Mouse (Mus musculus): ENCODE results near the gene Slc9a9. TPM values are rescaled to one million over a fixed set of nuclear protein-coding genes. Genes with fewer than 3 reads are reported as not detected.

The Slc9a9 gene
- total RNA-seq, 4 experiments from 2014 or later = 1.7 to 3.0 (median 2.4) TPM

DNA sequence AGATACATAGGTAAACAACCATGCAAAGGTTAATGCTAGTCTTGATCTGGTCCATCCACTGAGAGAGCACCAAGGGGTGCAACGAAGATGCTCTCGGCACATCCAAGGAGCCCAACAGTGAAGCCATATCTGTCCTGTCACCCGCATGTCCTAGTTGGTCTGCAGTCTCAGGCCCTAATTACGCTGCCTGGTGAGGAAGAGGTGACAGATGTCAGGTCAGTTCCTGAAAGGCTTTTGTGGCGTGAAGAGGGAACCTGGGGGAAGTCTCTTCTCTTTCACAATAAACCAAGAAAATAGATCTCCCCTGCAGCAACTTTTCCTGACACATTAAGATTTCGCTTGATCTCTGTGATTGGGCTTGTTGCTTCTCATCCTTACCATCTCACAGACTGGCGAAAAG is 277.5 kb downstream of the Slc9a9 start:
- no peak for DNase-seq (ENCODE audit: low spot score)

DNA sequence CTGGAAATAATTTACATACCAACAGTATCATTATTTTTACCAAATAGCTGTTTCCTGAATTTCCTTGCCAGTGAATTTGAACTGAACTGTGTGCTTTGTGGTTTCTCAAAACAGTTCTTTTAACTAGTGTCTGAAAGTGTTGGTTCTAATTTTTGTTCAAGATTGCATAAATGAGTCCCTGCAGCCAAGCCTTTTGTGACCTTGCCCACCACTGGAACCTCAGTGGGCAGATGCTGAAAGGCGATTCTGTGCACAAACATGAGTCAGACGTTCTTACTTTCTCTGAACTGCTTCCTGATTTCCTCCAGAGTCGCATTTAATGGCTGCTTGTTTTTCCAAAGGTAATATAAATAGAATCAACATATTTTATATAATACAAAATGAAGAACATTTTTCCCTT is 281.0 kb downstream of the Slc9a9 start:
- DNase-seq (ENCODE audit: low spot score) = no peak

- DNase-seq (ENCODE audit: low spot score) = no peak
Measured at GRCm38 (mm10) chr9:94955645-94956044, 285.9 kb downstream of the Slc9a9 start.

GRCm38 (mm10) chr9:94958382-94958781 is 288.7 kb downstream of the Slc9a9 start:
- no peak for DNase-seq (ENCODE audit: low spot score)

DNA sequence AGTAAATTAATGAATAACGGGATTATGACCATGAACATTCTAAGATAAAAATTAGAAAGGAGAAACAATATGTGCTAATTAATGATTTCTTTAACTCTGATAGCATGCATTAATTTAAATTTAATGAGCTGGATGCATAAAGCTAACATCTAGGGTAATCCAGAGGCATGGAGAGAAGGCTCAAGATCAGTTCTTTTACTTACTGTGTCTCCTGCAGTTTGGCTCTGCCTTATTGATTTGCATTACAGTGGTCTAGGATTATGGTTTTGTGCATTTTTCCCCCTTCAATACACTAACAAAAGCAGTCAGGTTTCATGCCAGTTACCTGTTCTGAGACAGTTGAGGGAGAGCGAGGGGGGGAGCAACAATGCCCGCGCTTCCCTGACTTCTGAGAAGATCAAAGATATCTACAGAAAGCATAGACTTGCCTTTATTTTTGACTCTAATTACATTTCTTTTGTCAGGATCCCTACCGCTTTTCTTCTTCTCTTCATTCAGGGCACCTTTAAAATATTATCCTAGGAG is 298.9 kb downstream of the Slc9a9 start:
- DNase-seq (ENCODE audit: low spot score) = no peak

GRCm38 (mm10) chr9:94969131-94969530 is 299.4 kb downstream of the Slc9a9 start:
- no peak for DNase-seq (ENCODE audit: low spot score)

GRCm38 (mm10) chr9:94972021-94972420 is 302.3 kb downstream of the Slc9a9 start:
- DNase-seq (ENCODE audit: low spot score) = no peak

DNA sequence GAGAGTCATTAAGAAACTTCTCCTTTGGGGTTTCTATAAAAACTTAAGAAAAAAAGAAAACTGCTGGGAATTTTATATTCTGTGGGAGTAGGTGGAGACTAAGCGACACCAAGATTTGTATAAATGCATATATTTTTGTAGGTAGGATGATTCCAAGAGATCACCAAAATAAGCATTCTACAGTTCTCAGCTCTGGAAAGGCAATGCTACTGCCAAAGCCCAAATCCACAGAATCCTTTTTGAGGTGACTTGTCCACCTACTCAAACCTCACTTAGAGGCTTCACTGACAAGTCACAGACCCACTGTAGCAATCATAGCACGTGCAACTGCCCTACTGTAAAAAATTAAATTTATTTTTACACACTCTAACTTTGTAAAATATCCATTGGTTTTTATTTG is 303.0 kb downstream of the Slc9a9 start:
- DNase-seq (ENCODE audit: low spot score) = no peak

DNA sequence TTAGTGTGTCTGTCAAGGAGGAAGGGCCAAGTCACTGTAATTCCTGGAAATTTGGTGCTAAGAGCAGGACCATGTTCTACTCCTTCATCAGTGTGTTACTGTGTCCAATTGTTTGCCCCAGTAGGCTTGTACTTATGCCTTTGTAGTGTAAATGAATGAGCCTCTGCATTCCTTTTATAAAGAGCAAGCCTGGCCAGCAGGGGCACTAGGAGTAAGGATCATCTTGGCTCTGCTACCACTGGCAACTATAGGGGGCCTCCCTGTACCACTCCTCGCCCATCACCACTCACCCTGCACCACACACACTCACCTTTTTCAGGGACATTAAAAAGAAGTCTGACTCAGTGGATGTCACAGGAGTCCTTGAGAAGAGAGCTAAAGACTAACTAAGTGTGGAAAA is 306.5 kb downstream of the Slc9a9 start:
- no peak for DNase-seq (ENCODE audit: low spot score)

- DNase-seq (ENCODE audit: low spot score) = no peak
Measured at GRCm38 (mm10) chr9:94993575-94993974, 323.9 kb downstream of the Slc9a9 start.

DNA sequence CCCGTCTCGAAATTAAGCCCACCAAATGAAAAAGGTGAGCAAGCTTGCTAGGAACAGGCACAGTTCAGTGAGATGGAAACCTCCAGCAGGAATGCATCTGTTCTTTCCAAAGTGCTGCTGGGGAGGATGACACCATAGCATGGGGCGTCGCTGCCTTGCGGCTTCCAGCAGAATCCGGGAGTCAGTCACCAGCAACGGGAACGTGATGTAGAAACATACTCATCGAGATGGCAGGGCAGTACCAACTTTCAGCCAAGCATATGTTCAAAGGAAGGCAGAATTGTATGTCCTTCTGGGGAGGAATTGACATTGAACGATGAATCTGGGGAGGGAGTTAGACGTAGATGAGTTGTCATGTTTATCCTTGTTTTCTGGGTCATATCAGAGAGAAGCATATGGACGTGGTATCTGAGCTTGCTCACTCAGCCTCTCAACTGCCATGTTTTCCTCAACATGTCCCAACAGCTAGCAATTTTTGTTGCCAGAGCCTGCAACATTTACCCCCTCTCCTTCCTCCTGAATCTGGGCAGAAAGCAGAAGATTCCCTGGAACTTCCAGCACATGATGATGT is 350.5 kb downstream of the Slc9a9 start:
- no peak for DNase-seq (ENCODE audit: low spot score)

- no peak for DNase-seq (ENCODE audit: low spot score)
Measured at GRCm38 (mm10) chr9:95034140-95034970, 364.6 kb downstream of the Slc9a9 start.

GRCm38 (mm10) chr9:95036209-95036608 is 366.5 kb downstream of the Slc9a9 start:
- DNase-seq (ENCODE audit: low spot score) = no peak

DNA sequence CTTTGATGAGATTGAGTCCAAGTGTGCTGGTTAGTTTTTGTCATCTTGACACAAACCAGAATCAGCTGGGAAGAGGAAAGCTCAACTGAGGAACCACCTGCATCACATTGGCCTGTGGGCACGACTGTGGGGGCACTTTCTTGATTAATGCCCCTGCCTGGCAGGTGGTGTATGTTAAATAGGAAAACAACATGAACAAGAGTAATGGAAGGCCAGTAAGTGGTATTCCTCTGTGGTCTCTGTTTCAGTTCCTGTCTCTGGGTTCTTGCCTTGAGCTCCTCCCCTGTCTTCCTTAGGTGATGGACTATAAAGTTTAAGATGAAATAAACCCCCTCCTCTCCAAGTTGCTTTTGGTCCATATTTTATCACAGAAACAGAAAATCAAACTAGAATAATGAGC is 372.7 kb downstream of the Slc9a9 start:
- no peak for DNase-seq (ENCODE audit: low spot score)

DNA sequence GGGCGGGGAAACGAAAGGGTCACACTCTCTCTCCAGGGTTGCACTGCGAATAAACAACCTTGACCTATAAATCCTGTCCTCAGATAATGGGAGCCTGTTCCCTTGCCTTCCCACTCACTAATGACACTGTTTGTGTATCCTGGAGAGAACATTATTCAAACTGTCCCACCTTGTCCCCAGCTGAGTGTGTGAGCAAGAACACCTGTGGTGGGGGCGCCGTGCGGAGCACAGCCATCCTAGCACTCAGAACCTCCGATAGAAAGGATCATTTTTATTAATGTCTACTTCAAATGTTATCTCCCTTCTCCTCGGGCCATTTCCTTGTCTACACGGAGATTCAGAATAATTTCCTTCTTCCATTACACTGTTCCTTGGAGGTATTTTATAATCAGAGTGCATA is 382.5 kb downstream of the Slc9a9 start:
- no peak for DNase-seq (ENCODE audit: low spot score)

- DNase-seq (ENCODE audit: low spot score) = no peak
Measured at GRCm38 (mm10) chr9:95053183-95053582, 383.5 kb downstream of the Slc9a9 start.

GRCm38 (mm10) chr9:95055843-95056242 is 386.1 kb downstream of the Slc9a9 start:
- no peak for DNase-seq (ENCODE audit: low spot score)

DNA sequence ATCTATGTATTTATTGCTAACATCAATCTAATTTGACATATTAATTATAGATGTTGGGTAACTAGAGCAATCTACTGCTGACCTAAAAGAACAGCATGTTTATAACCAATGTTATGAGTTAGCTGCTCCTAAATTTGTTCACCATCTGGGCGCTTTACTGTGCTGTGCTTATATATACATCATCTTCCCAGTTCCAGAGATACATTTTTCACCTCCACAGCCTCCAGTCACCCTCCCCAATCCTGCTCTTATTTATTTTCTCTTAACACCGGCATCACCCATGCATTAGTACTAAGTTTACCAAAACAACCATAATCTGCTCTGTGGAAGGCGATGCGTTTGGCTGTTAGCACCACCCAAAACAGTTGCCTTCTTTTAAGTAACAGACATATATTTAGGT is 391.0 kb downstream of the Slc9a9 start:
- no peak for DNase-seq (ENCODE audit: low spot score)

DNA sequence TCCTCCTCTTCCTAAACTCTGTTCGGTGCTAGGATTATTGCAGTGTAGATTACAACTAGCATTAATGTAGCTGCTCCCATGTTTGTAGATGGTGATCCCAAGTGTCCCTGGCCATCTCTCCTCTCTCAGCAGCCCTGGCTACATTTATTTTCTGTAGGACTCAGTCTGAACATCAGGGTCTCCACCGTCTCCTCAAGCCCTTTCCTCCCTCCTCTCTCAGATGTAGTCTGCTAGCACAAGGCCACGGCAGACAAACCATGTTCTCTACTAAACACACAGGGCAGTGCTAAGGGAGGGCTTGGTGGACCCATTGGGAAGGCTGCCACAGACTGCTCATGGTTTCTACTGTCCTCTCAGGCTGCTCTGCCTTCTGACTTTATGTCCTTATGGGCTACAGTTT is 397.3 kb downstream of the Slc9a9 start:
- DNase-seq (ENCODE audit: low spot score) = no peak

DNA sequence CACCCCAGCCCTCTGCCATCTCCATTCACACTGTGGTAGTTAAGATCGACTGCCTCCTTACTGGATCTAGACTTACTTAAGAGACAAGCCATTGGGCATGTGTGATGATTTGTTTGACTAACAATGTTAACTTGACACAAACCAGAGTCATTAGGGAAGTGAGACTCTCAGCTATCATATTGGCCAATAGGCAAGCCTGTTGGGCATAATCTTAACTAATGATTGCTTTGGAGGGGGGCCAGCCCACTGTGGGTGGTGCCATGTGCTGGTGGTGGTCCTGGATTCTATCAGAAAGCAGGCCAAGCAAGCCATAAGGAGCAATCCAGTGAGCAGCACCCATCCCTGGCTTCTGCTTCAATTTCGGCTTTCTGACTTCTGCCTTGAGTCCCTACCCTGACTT is 398.8 kb downstream of the Slc9a9 start:
- no peak for DNase-seq (ENCODE audit: low spot score)

DNA sequence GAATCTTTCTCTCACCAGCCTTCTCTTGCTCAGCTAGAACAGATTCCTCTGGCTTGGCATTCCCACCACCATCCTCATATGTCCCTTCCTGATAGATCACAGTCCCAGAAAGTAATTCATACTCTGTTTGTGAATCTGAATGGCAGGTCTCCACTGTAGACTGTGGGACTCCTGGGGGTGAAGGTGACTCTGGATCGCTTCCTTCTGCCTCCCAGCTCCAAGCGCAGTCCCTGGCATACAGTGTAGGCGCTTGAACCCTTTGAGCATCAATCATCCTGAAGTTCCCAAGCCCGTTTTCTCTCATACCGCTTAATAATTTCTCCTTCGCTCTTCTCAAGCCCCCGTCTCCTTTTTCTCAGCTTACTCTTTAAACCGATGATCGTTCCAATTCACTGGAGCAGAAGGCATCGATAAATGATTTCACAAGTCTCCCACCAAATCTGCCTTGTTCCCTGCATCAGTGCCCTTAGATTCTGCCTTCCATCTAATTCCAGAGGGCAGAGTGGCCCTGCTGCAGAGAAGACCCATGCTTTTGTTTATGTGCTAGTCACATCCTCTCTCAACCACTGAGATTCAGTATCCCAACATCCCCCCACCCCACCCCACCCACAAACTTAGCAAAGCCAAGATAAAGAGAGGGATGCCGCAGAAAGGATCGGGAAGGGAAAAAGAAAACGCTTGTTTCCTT is 401.3 kb downstream of the Slc9a9 start:
- no peak for DNase-seq (ENCODE audit: low spot score)

- peak; percentile 47 for DNase-seq (ENCODE audit: low spot score)
Measured at GRCm38 (mm10) chr9:95072450-95072955, 402.8 kb downstream of the Slc9a9 start.
